Mouse (Mus musculus): ENCODE data around the gene Il9.

Gene Il9

GRCm38 (mm10) chr13:56482146-56482545, at the start of gene Il9:
Il9 (minus strand) TSS chr13:56482246.
- DNase-seq (ENCODE audit: low spot score), result no peak

GRCm38 (mm10) chr13:56529685-56530084, 47.6 kb upstream of the Il9 start:
- DNase-seq (ENCODE audit: low spot score), result no peak

GRCm38 (mm10) chr13:56529031-56529430, 47.0 kb upstream of the Il9 start:
- no peak for DNase-seq (ENCODE audit: low spot score)

- no peak for DNase-seq (ENCODE audit: low spot score)
These were observed 46.2 kb upstream of the Il9 start for GRCm38 (mm10) chr13:56528281-56528680.

- no peak for DNase-seq (ENCODE audit: low spot score)
These were observed 45.8 kb upstream of the Il9 start for GRCm38 (mm10) chr13:56527846-56528245.

GRCm38 (mm10) chr13:56526871-56527270, 44.8 kb upstream of the Il9 start:
- no peak for DNase-seq (ENCODE audit: low spot score)

- no peak for DNase-seq (ENCODE audit: low spot score)
These were observed 40.7 kb upstream of the Il9 start for GRCm38 (mm10) chr13:56522821-56523167.

GRCm38 (mm10) chr13:56522081-56522820, 40.2 kb upstream of the Il9 start, which contains the start of gene Fbxl21:
Fbxl21 (plus strand) TSS chr13:56522472.
- DNase-seq (ENCODE audit: low spot score), result peak; percentile 93

- no peak for DNase-seq (ENCODE audit: low spot score)
These were observed 34.8 kb upstream of the Il9 start for GRCm38 (mm10) chr13:56516816-56517215.

- no peak for DNase-seq (ENCODE audit: low spot score)
These were observed 34.3 kb upstream of the Il9 start for GRCm38 (mm10) chr13:56516311-56516710.

- no peak for DNase-seq (ENCODE audit: low spot score)
These were observed 31.5 kb upstream of the Il9 start for GRCm38 (mm10) chr13:56513595-56513994.

- DNase-seq (ENCODE audit: low spot score), result no peak
These were observed 27.8 kb upstream of the Il9 start for GRCm38 (mm10) chr13:56509796-56510195.

- no peak for DNase-seq (ENCODE audit: low spot score)
These were observed 24.9 kb upstream of the Il9 start for GRCm38 (mm10) chr13:56506871-56507496.

- no peak for DNase-seq (ENCODE audit: low spot score)
These were observed 19.9 kb upstream of the Il9 start for GRCm38 (mm10) chr13:56501866-56502420.

- no peak for DNase-seq (ENCODE audit: low spot score)
These were observed 18.6 kb upstream of the Il9 start for GRCm38 (mm10) chr13:56500636-56501035.

GRCm38 (mm10) chr13:56500132-56500531, 18.1 kb upstream of the Il9 start:
- no peak for DNase-seq (ENCODE audit: low spot score)

GRCm38 (mm10) chr13:56494440-56494839, 12.4 kb upstream of the Il9 start:
- DNase-seq (ENCODE audit: low spot score), result no peak

GRCm38 (mm10) chr13:56488012-56488411, 6.0 kb upstream of the Il9 start:
- DNase-seq (ENCODE audit: low spot score), result no peak

GRCm38 (mm10) chr13:56478027-56478426, 4.0 kb downstream of the Il9 start:
- no peak for DNase-seq (ENCODE audit: low spot score)

- DNase-seq (ENCODE audit: low spot score), result no peak
These were observed 4.8 kb downstream of the Il9 start for GRCm38 (mm10) chr13:56477271-56477670.

- no peak for DNase-seq (ENCODE audit: low spot score)
These were observed 5.3 kb downstream of the Il9 start for GRCm38 (mm10) chr13:56476790-56477189.

- no peak for DNase-seq (ENCODE audit: low spot score)
These were observed 6.7 kb downstream of the Il9 start for GRCm38 (mm10) chr13:56475363-56475762.

GRCm38 (mm10) chr13:56472661-56473060, 9.4 kb downstream of the Il9 start:
- DNase-seq (ENCODE audit: low spot score), result no peak
